Mouse (Mus musculus) adrenal gland, adult 8-10 months (tissue): ENCODE measurements around the gene Idnk. TPM values are rescaled to one million over a fixed set of nuclear protein-coding genes. Genes with fewer than 3 reads are reported as not detected.
"Not testable (repeated sequence)": the region's sequence is repeated elsewhere in the genome, so short reads cannot be mapped to it uniquely, and the experiment has no call there.

ENCODE experiments used
- DNase-seq: peaks from one replicate; pipeline ENCODE4 v3.0.0; 2022
- total RNA-seq, 4 experiments: library from RNA; stranded (reverse); gene quantifications; 2 replicates each; pipeline ENCODE4 v1.2.4; 2022

Gene Idnk
- total RNA-seq = 10 to 100 TPM; 59.2 to 71.4 (median 63.6) TPM

GRCm38 (mm10) chr13:58157447-58158098 is at the start of gene Idnk:
Idnk (plus strand) TSS chr13:58157649.
- DNase-seq = peak; percentile 87

GRCm38 (mm10) chr13:58111306-58111705 is 46.1 kb upstream of the Idnk start:
- no peak for DNase-seq

GRCm38 (mm10) chr13:58112191-58112590 is 45.3 kb upstream of the Idnk start:
- DNase-seq = no peak

- no peak for DNase-seq
Measured at GRCm38 (mm10) chr13:58112601-58113041, 44.8 kb upstream of the Idnk start.

GRCm38 (mm10) chr13:58113061-58113900 is 44.2 kb upstream of the Idnk start, which contains the start of gene Klhl3:
Klhl3 (minus strand) TSS chr13:58113592.
- DNase-seq = peak; percentile 33

- DNase-seq = no peak
Measured at GRCm38 (mm10) chr13:58115227-58115626, 42.2 kb upstream of the Idnk start.

GRCm38 (mm10) chr13:58116801-58117200 is 40.6 kb upstream of the Idnk start:
- no peak for DNase-seq

GRCm38 (mm10) chr13:58117318-58118017 is 40.0 kb upstream of the Idnk start:
- no peak for DNase-seq

- no peak for DNase-seq
Measured at GRCm38 (mm10) chr13:58122786-58123297, 34.6 kb upstream of the Idnk start.

GRCm38 (mm10) chr13:58123381-58123780 is 34.1 kb upstream of the Idnk start:
- DNase-seq = no peak

GRCm38 (mm10) chr13:58124278-58124677 is 33.2 kb upstream of the Idnk start:
- DNase-seq = no peak

- no peak for DNase-seq
Measured at GRCm38 (mm10) chr13:58124989-58125388, 32.5 kb upstream of the Idnk start.

- DNase-seq = no peak
Measured at GRCm38 (mm10) chr13:58126126-58126525, 31.3 kb upstream of the Idnk start.

- DNase-seq = no peak
Measured at GRCm38 (mm10) chr13:58126862-58127765, 30.3 kb upstream of the Idnk start.

- DNase-seq = peak; percentile 55
Measured at GRCm38 (mm10) chr13:58127766-58128361, 29.6 kb upstream of the Idnk start.

GRCm38 (mm10) chr13:58128396-58128767 is 29.1 kb upstream of the Idnk start, which contains the start of gene Hnrnpa0:
Hnrnpa0 (minus strand) TSS chr13:58128556.
- DNase-seq = peak; percentile 88

GRCm38 (mm10) chr13:58128768-58129671 is 28.4 kb upstream of the Idnk start:
- peak; percentile 94 for DNase-seq

- DNase-seq = no peak
Measured at GRCm38 (mm10) chr13:58129687-58130246, 27.7 kb upstream of the Idnk start.

GRCm38 (mm10) chr13:58131692-58132091 is 25.8 kb upstream of the Idnk start:
- no peak for DNase-seq

- DNase-seq = not testable (repeated sequence)
Measured at GRCm38 (mm10) chr13:58146603-58147002, 10.8 kb upstream of the Idnk start.
